Mouse (Mus musculus) Patski (cell line): ENCODE data around the gene Pip5k1c. TPM values are rescaled to one million over a fixed set of nuclear protein-coding genes. Genes with fewer than 3 reads are reported as not detected.

Experiments
- ATAC-seq: fragments of 100-300 bp; one replicate; pipeline ENCODE4 v1.8.0; 2021
- CTCF ChIA-PET: fragments of 350-600 bp; sonication (Branson Sonifier 250); formaldehyde crosslinking; loops from one replicate; lab custom pipeline; 2022; ENCODE audit warnings: inconsistent platforms; lab: Charles Lee
- POLR2A ChIA-PET: fragments of 350-600 bp; sonication (Branson Sonifier 250); formaldehyde crosslinking; loops from one replicate; lab custom pipeline; 2022; ENCODE audit warnings: antibody characterized with exemption, inconsistent platforms; lab: Charles Lee
- DNase-seq: peaks from one replicate; pipeline ENCODE4 v3.0.0-alpha.2; 2011; ENCODE audit warnings: low read depth, low spot score
- H3K27me3 ChIP-seq: fragments of 371-371 bp; one replicate; pipeline ENCODE4 v1.5.1; 2021
- CTCF ChIP-seq: fragments of 100-300 bp; IDR thresholded peaks from one replicate; pipeline ENCODE4 v1.5.1; 2021
- in situ Hi-C: fragments of 300-500 bp; cut with MboI; formaldehyde crosslinking; loops from 3 replicates; pipeline ENCODE4 v1.11.1; 2018; ENCODE audit warnings: low pct_unique_long_range_greater_than_20kb, mixed read lengths
- polyA plus RNA-seq: library from polyadenylated mRNA; unstranded; gene quantifications from one replicate; pipeline ENCODE4 v1.2.3, GENCODE M21; 2021

The Pip5k1c gene
- polyA plus RNA-seq, 1 experiment from 2014 or later = 51.5 TPM

DNA sequence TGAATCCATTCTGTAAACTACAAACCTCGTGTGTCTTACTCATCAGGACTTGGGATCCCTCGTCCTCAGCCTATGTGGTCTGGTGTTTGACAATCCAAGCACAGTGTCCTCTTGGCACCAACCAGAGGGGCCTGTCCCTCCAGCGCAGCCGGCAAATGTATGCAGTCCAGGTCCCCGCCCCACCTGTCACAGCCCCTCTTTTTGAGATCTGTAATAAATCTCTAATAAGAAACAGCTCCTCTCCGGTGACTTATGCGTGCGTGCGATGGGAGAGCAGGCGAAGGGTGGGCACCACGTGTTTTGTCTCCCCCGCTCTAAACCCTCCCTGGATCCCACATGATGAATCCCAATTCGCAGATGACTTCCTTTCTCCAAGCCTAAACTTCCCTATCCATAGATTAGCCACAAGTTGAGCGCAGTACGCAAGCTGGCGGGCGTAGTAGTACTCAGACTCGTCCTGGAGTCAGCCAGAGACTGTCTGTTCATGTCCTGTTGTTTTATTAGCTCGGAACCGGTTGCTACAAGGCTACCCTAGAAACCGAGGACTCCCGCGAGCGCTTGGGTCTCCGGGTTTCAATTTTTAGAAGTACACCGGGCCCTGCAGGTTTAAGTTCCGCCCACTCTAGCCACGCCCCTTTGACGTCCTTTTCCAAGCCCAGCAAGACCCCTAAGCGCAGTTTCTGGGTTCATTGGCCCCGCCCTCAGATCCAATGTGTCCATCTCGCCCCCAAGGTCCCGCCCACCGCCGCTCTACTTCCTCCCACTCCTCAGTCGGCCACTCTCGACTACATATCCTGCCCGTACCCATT is 27.2 kb downstream of the Pip5k1c start:
- ATAC-seq (no peak), DNase-seq (no peak)
- in situ Hi-C loops = no loop called here
- ChIA-PET CTCF (interaction anchor here (0.9 to 2.6 kb wide), 6 partner anchors 15 to 96 kb away, joined by 3 to 12 read pairs (median 4); partner anchors contain the start of genes Pip5k1c and Tjp3), POLR2A (interaction anchor here (1.9 kb wide), 1 partner anchor 27 kb away, joined by 8 read pairs; the partner anchor contains the start of gene Pip5k1c)
- no peak for TF ChIP-seq CTCF
- no peaks in the 10 kb centered on the region for H3K27me3 ChIP-seq

DNA sequence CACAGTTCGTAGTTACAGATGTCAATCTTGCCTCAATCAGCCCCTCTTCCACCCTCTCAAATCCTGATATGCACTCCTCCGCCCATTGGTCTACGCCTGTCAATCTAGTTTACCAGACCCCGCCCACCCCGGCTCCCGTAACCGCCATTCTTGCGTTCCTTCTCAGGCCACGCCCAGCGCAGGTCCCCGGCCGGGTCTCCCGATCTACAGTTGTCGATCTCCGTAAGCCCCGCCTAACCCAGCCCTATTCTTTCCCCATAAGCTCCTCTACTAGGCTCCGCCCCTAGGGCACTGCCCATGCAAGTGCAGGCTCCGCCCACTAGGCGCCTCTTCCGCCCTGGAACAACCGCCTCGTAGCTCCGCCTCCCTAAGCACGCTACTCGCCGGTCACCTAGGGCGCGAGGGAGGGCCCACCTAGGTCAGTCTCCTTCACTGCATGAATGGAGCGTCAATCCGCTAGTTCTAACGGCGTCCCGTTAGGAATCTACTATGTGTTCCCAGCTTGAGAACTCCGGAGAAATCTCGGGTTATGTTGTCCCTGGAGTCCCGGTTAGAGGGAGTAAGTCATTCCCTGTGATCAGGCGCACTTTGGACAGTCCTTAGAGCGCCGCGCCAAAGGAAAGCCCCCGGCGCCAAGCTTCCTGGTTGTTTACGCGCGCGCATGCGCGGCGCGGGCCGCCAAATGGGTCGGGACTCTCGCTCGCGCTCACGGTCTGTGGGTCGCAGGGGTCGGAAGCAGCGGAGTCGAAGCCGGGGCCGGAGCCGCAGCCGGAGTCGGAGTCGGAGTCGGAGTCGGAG is 28.0 kb downstream of the Pip5k1c start, which contains the start of gene Cactin:
Gene Cactin (plus strand): TSS at position 554 of the 798 bp plus-strand sequence.
- DNase-seq = peak; percentile 96
- POLR2A ChIA-PET = interaction anchor here (0.7 to 1.9 kb wide), 3 partner anchors 9 to 28 kb away, joined by 3 to 8 read pairs (median 3); partner anchors contain the start of gene Pip5k1c
- peak; percentile 86 for ATAC-seq
- no peak for TF ChIP-seq CTCF
- CTCF ChIA-PET = interaction anchor here (1.1 to 2.6 kb wide), 5 partner anchors 16 to 97 kb away, joined by 3 to 12 read pairs (median 5); partner anchors contain the start of genes Pip5k1c and Tjp3
- no peaks in the 10 kb centered on the region for H3K27me3 ChIP-seq
- in situ Hi-C loops = no loop called here

DNA sequence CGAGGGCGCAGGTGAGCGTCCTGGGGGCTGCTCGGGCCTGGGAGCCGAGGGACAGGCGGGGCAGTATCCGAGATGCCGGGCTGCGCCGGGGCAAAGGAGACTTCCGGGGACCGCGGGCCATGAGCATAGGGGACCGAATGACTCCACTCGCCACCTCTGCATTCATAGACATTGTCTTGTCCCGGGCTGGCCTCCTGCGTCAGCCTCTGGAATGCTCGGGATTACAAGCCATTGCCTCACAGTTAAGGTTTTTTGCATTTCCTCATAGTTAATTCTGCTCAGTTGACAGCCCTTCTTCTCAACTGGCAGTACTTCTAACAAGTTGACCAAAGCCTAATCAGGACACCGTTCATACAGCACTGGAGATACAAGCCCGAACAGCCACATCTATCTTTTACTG is 28.7 kb downstream of the Pip5k1c start:
- DNase-seq (no peak), ATAC-seq (no peak)
- POLR2A ChIA-PET = interaction anchor here (1.1 to 1.9 kb wide), 2 partner anchors 9 to 29 kb away, joined by 3 to 8 read pairs; partner anchors contain the start of gene Pip5k1c
- TF ChIP-seq CTCF = no peak
- CTCF ChIA-PET = interaction anchor here (1.3 to 2.6 kb wide), 2 partner anchors 17 to 28 kb away, joined by 5 to 12 read pairs; partner anchors contain the start of gene Pip5k1c
- in situ Hi-C loops = no loop called here
- H3K27me3 ChIP-seq = no peaks in the 10 kb centered on the region

DNA sequence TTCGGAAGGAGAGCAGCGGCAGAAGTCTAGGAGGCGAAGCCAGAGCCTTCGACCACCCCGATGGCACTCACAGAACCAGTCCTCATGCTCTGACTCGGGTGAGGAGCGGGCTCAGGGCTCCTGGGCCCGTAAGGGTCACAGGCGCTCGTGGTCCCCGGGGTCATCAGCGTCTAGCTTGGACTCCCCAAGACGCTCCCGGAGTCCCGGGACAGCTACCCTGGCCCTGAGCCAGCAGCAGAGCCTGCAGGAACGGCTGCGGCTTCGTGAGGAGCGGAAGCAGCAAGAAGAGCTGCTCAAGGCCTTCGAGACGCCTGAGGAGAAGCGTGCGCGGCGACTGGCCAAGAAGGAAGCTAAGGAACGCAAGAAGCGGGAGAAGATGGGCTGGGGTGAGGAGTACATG is 29.7 kb downstream of the Pip5k1c start:
- CTCF ChIA-PET = interaction anchor here (0.9 to 1.1 kb wide), 2 partner anchors 28 to 30 kb away, joined by 4 read pairs; partner anchors contain the start of genes Hmg20b and Pip5k1c
- TF ChIP-seq CTCF = no peak
- no peaks in the 10 kb centered on the region for H3K27me3 ChIP-seq
- POLR2A ChIA-PET = no interaction called here
- DNase-seq (no peak), ATAC-seq (no peak)
- in situ Hi-C loops = no loop called here

DNA sequence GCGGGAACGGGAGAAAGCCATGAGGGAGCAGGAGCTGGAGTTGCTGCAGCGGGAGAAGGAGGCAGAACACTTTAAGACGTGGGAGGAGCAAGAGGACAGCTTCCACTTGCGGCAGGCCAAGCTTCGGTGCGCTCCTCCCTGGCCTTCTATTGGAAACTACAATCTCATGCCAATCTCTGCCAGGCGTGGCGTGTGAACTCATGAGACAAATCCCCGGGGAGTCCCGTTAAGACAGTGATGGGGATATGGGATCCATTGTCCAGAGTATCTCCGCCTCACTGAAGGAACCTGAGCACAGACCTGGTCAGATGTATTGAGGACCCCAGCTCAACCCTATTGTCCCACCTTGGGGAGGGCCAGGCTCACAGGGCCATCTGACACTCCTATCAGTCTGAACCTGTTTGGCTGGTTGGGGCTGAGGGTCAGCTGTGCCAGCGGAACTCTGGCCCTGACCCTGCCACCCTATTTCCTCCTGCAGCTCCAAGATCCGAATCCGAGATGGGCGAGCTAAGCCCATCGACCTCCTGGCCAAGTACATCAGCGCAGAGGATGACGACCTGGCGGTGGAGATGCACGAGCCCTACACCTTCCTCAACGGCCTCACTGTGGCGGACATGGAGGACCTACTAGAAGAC is 30.5 kb downstream of the Pip5k1c start:
- DNase-seq = no peak

DNA sequence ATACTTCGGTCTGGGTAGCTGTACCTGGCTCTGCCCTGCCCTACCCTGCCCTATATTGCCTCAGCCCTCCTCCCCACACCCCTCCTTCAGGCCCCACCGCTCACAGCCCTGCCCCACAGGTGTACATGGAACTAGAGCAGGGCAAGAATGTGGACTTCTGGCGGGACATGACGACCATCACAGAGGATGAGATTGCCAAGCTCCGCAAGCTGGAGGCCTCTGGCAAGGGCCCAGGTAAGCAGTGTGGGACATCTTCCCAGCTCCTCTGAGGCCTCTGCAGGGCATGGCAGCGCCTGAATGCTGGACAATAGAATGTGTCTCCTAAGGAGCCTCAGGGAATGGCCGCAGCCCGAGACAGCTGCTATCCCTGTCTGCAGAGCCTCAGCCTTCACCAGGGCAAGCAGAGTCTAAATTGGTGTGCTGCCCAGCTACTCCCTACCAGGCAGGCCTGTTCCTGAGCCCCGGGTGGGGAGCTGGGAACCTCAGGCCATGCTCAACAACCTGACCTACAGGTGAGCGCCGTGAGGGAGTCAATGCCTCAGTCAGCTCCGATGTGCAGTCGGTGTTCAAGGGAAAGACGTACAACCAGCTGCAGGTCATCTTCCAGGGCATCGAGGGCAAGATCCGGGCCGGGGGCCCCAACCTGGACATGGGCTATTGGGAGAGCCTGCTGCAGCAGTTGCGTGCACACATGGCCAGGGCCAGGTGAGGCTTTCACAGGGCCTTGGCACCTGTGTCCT is 31.2 kb downstream of the Pip5k1c start:
- in situ Hi-C loops = no loop called here
- no peaks in the 10 kb centered on the region for H3K27me3 ChIP-seq
- DNase-seq (no peak), ATAC-seq (no peak)
- TF ChIP-seq CTCF = no peak
- ChIA-PET CTCF (interaction anchor here (1.0 to 1.2 kb wide), 3 partner anchors 19 to 34 kb away, joined by 3 to 4 read pairs (median 3); partner anchors contain the start of gene Gipc3), POLR2A (no interaction called here)

More for the DNA sequence above, 30.5 kb downstream of the Pip5k1c start:
- H3K27me3 ChIP-seq = no peaks in the 10 kb centered on the region
- ATAC-seq = no peak
- CTCF ChIA-PET = interaction anchor here (0.9 to 1.2 kb wide), 5 partner anchors 19 to 34 kb away, joined by 3 to 4 read pairs (median 4); partner anchors contain the start of genes Gipc3, Hmg20b and Pip5k1c
- in situ Hi-C loops = no loop called here
- POLR2A ChIA-PET = no interaction called here
- no peak for TF ChIP-seq CTCF

DNA sequence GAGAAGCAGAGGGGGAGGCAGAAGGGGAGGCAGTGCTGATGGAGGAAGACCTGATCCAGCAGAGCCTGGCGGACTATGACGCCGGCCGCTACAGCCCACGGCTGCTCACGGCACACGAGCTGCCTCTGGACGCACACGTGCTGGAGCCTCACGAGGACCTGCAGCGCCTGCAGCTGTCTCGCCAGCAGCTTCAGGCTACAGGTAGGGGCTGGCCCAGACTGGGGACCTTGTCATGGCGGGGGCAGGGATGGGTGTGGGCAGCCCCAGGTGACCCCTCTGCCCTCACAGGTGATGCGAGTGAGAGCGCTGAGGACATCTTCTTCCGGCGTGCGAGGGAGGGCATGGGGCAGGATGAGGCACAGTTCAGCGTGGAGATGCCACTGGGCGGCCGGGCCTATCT is 32.4 kb downstream of the Pip5k1c start:
- in situ Hi-C loops = no loop called here
- ATAC-seq (no peak), DNase-seq (no peak)
- ChIA-PET CTCF (no interaction called here), POLR2A (no interaction called here)
- TF ChIP-seq CTCF = no peak
- no peaks in the 10 kb centered on the region for H3K27me3 ChIP-seq

DNA sequence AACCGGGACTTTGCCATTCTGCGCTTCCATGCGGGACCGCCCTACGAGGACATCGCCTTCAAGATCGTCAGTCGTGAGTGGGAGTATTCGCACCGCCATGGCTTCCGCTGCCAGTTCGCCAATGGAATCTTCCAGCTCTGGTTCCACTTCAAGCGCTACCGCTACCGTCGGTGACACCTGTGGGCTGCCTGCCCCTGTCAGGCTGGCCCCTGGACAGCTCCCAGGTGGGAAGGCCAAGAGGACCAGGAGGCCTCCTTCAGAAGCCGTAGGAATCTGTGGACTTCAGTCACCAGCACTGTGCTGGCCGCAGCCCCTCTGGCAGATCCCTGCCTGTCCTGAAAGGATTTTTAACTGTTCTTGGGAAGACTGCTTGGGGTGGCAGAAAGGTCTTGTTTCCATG is 33.0 kb downstream of the Pip5k1c start:
- H3K27me3 ChIP-seq = no peaks in the 10 kb centered on the region
- TF ChIP-seq CTCF = no peak
- POLR2A ChIA-PET = no interaction called here
- no peak for ATAC-seq
- in situ Hi-C loops = no loop called here
- DNase-seq = no peak
- CTCF ChIA-PET = no interaction called here

DNA sequence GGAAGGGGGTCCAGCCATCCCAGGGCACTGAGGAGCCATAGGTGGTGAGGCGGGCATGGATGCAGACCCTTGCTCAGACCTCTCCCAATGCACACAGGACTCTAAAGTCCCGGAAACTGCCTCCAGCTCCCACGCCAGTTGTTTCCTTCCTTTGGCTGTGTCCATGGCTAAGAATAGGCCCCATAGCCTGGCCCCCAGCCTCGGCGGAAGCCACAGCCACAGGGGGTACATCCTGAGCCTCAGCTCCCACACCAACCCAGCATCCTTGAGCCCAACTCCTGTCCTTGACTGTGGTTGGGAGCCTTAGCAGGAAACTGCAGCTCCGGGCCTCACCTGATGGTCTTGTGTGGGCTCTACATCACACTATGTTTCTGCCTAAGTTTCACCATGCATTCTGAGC is 34.1 kb downstream of the Pip5k1c start:
- POLR2A ChIA-PET = no interaction called here
- no peaks in the 10 kb centered on the region for H3K27me3 ChIP-seq
- CTCF ChIA-PET = interaction anchor here (1.3 kb wide), 1 partner anchor 34 kb away, joined by 3 read pairs; the partner anchor contains the start of gene Pip5k1c
- DNase-seq (no peak), ATAC-seq (no peak)
- in situ Hi-C loops = no loop called here
- no peak for TF ChIP-seq CTCF
